Mouse (Mus musculus) retina, postnatal 1 day (tissue): ENCODE measurements around the gene Emd.

Experiments
- DNase-seq: peaks from one replicate; pipeline ENCODE4 v3.0.0-alpha.2; 2012

Emd gene

DNA sequence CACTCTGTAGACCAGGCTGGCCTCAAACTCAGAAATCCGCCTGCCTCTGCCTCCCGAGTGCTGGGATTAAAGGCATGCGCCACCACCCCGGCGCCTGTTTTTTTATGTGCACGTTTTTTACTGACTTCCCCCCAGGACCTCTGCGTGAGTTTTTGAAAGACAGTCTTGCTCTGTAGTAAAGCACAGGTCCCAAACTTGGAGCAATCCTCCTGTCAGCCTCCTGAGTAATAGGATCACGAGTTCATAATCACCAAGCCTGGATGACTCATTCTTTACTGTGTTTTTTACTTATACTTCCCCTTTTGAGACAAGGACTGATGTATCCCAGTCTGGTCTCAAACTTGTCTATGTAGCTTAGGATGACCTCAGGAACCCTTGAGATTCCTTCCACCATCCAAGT lies 23.4 kb downstream of the Emd start:
- no peak for DNase-seq

- DNase-seq = no peak
These were observed 26.7 kb downstream of the Emd start for GRCm38 (mm10) chrX:74281041-74281731.

DNA sequence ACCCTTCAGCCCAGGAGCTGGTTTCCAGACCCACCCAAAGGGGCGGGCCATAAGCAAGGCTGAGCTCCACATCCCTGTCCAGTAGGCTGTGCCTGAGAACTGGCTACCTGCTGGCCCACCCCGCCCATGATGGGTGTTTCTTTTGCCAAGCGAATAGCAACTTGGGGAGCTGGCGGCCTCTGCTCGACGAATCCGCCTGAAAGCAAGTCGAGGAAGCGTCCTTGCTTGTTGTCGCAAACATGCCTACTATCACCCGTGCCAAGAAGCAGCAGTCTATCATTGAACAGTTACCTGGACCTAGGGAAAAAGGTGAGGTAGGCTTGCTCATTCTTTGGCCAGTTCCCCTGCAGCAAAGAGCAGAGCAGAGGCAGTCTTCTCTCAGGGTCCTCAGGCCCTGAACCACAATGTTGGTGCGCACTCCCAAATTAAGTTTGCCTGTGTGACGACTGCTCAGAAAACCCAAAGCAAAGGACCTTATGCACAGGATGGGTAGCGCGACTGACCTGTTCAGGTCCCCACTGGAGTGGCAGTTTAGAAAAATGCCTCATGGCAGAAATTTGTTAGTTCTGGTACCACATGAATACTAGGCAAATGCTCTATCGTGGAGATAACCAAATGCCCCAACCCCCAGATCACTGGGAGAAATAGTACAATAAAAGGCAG lies 27.4 kb downstream of the Emd start, which contains the start of the genes Taz and Dnase1l1:
Taz (plus strand) TSS at position 181 of the 663 bp plus-strand sequence.
Dnase1l1 (minus strand) TSS at position 606 of the 663 bp plus-strand sequence.
- peak; percentile 62 for DNase-seq

GRCm38 (mm10) chrX:74282395-74283091 lies 28.1 kb downstream of the Emd start:
- DNase-seq = peak; percentile 92

- DNase-seq = no peak
These were observed 28.6 kb downstream of the Emd start for GRCm38 (mm10) chrX:74283092-74283437.

- DNase-seq = no peak
These were observed 38.9 kb downstream of the Emd start for GRCm38 (mm10) chrX:74293431-74293830.

DNA sequence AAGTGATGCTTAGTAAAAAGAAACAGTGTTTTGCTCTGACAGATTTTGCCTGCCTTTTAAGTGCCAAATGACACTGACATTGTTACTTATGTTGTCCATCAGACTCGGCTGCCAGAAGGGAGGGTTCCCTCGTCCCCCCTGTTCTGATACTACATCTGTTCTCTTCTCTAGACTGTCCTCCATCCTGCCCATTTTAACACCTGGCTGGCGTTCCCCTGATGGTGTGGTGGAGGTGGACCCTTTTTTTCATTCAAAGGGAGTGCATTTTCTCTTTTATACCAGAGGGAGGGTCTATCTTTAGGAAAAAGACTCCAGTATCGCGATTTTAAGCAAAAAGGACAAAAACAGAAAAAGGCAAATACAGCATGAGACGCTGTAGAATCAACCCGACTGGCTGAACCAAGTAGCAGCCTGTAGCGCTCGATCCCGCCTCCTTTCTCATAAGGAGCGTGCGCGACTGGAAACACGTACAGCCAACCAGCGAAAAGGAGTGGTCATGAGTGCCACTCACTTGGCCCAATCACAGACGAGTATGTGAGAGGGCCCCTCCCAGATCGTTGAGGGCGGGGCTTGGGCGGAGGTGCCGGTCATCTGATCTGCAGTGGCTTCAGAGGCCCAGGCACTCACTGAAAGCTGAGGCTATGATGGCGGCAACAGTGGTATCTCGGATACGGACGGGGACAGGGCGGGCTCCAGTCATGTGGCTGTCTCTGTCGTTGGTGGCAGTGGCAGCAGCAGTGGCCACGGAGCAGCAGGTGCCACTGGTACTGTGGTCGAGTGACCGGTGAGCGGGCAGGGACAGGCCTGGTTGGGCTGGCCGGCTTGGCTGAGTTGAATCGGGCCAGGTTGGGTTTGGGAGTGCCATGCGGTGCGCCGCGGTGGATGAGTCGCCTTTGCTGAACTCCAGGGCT lies 42.3 kb downstream of the Emd start, which contains the start of gene Atp6ap1:
Atp6ap1 (plus strand) TSS at position 560 of the 911 bp plus-strand sequence.
- DNase-seq = peak; percentile 96

- no peak for DNase-seq
These were observed 43.9 kb downstream of the Emd start for GRCm38 (mm10) chrX:74298348-74298747.

GRCm38 (mm10) chrX:74299721-74300120 lies 45.2 kb downstream of the Emd start:
- DNase-seq = no peak

DNA sequence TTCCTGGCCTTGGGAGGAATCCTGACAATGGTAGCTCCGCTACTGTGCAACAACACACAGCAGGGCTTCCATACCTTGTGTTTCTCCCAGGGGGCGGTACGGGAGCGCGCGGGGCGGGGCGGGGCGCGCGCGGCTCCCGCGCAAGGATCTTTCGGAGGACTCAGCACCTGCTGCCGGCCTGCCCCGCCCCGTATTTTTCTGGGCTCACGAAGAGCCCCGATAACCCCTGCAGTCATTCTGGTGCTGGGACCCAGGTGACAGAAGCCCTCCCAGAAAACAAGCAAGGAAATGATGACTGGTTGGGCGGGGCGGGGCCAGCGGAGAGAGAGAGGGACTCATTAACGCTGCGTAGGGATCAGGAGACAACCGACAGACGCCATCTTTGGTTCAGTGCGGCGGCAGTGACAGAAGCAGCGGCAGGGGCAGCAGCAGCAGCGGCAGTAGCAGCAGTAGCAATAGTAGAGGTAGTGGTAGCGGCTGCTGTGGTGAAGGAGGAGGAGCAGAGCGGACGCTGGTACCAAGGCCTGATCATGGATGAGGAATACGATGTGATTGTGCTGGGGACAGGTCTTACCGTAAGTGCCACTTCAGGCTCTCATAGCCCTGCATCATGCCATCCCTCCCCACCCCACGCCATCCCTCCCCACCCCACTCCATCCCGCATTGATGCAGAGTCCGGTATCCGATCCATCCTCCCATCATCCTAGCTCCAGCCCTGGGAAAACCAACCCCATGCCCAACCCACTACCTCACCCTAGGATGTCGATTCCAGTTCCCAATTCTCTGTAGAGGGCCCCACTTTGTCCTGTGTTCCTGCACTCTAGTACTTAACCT lies 50.6 kb downstream of the Emd start, which contains the start of gene Gdi1:
Gdi1 (plus strand) TSS at position 132 of the 834 bp plus-strand sequence.
- DNase-seq = peak; percentile 92
